Mouse (Mus musculus) heart, postnatal 10 days (tissue): ENCODE data around the gene Socs4. TPM values are rescaled to one million over a fixed set of nuclear protein-coding genes. Genes with fewer than 3 reads are reported as not detected.

Experiments
- DNase-seq, 2 experiments: peaks; one replicate each; pipeline ENCODE4 v3.0.0; 2021
- intact Hi-C: fragments of 180-260 bp; cut with DNase I; formaldehyde crosslinking; loops from one replicate; pipeline ENCODE4 v1.15.1; 2025
- total RNA-seq, 2 experiments: library from RNA; stranded (reverse); gene quantifications; 2 replicates each; pipeline ENCODE4 v1.2.3; 2021

The Socs4 gene
- 10 to 100 TPM; 16.5 to 18.6 TPM for total RNA-seq

- intact Hi-C loops, result loop anchor here (5.0 kb wide), 1 partner anchor 120 kb away; no protein-coding TSS in a partner anchor
- DNase-seq, result peak; percentile 97
These were observed at the start of gene Socs4, which contains the start of gene Wdhd1 for GRCm38 (mm10) chr14:47276637-47277393. TSS of gene Socs4 (plus strand) at chr14:47276931. TSS of gene Wdhd1 (minus strand) at chr14:47276857.

- intact Hi-C loops, result no loop called here
- DNase-seq, result peak in 1 of 2 experiments; percentile 7
These were observed 46.8 kb upstream of the Socs4 start for GRCm38 (mm10) chr14:47229796-47230376.

- intact Hi-C loops, result no loop called here
- DNase-seq, result no peak
These were observed 43.1 kb upstream of the Socs4 start for GRCm38 (mm10) chr14:47233602-47234001.

- no peak for DNase-seq
- intact Hi-C loops, result no loop called here
These were observed 42.7 kb upstream of the Socs4 start for GRCm38 (mm10) chr14:47234032-47234431.

- intact Hi-C loops, result loop anchor here (5.0 kb wide), 1 partner anchor 32 kb away; no protein-coding TSS in a partner anchor
- no peak for DNase-seq
These were observed 42.0 kb upstream of the Socs4 start for GRCm38 (mm10) chr14:47234526-47235250.

- DNase-seq, result no peak
- intact Hi-C loops, result loop anchor here (5.0 kb wide), 1 partner anchor 34 kb away; no protein-coding TSS in a partner anchor
These were observed 40.2 kb upstream of the Socs4 start for GRCm38 (mm10) chr14:47236491-47236890.

- DNase-seq, result no peak
- intact Hi-C loops, result loop anchor here (5.0 kb wide), 1 partner anchor 35 kb away; no protein-coding TSS in a partner anchor
These were observed 39.4 kb upstream of the Socs4 start for GRCm38 (mm10) chr14:47237286-47237685.

GRCm38 (mm10) chr14:47240600-47240999 is 36.1 kb upstream of the Socs4 start:
- intact Hi-C loops, result no loop called here
- DNase-seq, result no peak

GRCm38 (mm10) chr14:47241046-47241445 is 35.7 kb upstream of the Socs4 start:
- no peak for DNase-seq
- intact Hi-C loops, result no loop called here

- intact Hi-C loops, result no loop called here
- no peak for DNase-seq
These were observed 34.0 kb upstream of the Socs4 start for GRCm38 (mm10) chr14:47242753-47243152.

- intact Hi-C loops, result loop anchor here (5.0 to 10.0 kb wide), 2 partner anchors 245 to 368 kb away; partner anchors contain the start of gene Samd4
- peak; percentile 37 to 51 for DNase-seq
These were observed 26.9 kb upstream of the Socs4 start for GRCm38 (mm10) chr14:47249839-47250238.

- DNase-seq, result no peak
- intact Hi-C loops, result no loop called here
These were observed 11.9 kb upstream of the Socs4 start for GRCm38 (mm10) chr14:47264866-47265265.

GRCm38 (mm10) chr14:47265829-47266228 is 10.9 kb upstream of the Socs4 start:
- DNase-seq, result no peak
- intact Hi-C loops, result no loop called here

- intact Hi-C loops, result no loop called here
- no peak for DNase-seq
These were observed 7.7 kb upstream of the Socs4 start for GRCm38 (mm10) chr14:47269056-47269455.

GRCm38 (mm10) chr14:47269706-47270105 is 7.0 kb upstream of the Socs4 start:
- no peak for DNase-seq
- intact Hi-C loops, result no loop called here

GRCm38 (mm10) chr14:47273751-47274150 is 3.0 kb upstream of the Socs4 start:
- no peak for DNase-seq
- intact Hi-C loops, result no loop called here

- intact Hi-C loops, result loop anchor here (5.0 kb wide), 1 partner anchor 122 kb away; no protein-coding TSS in a partner anchor
- no peak for DNase-seq
These were observed 1.3 kb upstream of the Socs4 start for GRCm38 (mm10) chr14:47275417-47275816.

- intact Hi-C loops, result loop anchor here (5.0 kb wide), 1 partner anchor 121 kb away; no protein-coding TSS in a partner anchor
- DNase-seq, result peak in 1 of 2 experiments; percentile 13
These were observed 611 bp upstream of the Socs4 start for GRCm38 (mm10) chr14:47276036-47276603.

- no peak for DNase-seq
- intact Hi-C loops, result loop anchor here (5.0 kb wide), 1 partner anchor 118 kb away; no protein-coding TSS in a partner anchor
These were observed 2.3 kb downstream of the Socs4 start for GRCm38 (mm10) chr14:47279058-47279457.

- DNase-seq, result no peak
- intact Hi-C loops, result no loop called here
These were observed 4.8 kb downstream of the Socs4 start for GRCm38 (mm10) chr14:47281535-47281934.

GRCm38 (mm10) chr14:47283568-47283967 is 6.8 kb downstream of the Socs4 start:
- intact Hi-C loops, result no loop called here
- DNase-seq, result no peak
